Mouse (Mus musculus) megakaryocyte progenitor cell, adult 5-6 weeks (primary cell): Measurements from ENCODE around the gene Syt15. TPM values are rescaled to one million over a fixed set of nuclear protein-coding genes. Genes with fewer than 3 reads are reported as not detected.
"Not testable (repeated sequence)": the region's sequence is repeated elsewhere in the genome, so short reads cannot be mapped to it uniquely, and the experiment has no call there.

Source experiments
- ATAC-seq: replicated peaks from 2 replicates; pipeline ENCODE4 v1.8.0; 2016; ENCODE audit warnings: mild to moderate bottlenecking, moderate TSS enrichment, inconsistent platforms; ENCODE audit not compliant: poor library complexity
- total RNA-seq, 2 experiments: library from RNA; stranded (forward) in 1 of 2; stranded (reverse) in 1 of 2; fragments of 157-497, 149-512 nt in 1 of 2; fragments of 200-1000 nt in 1 of 2; gene quantifications; 2 replicates each; pipeline versions ENCODE4 v1.2.3 to v1.2.4; 2015 to 2017

The Syt15 gene
- total RNA-seq, 2 experiments from 2014 or later: not detected

- ATAC-seq: no peak
Observed at GRCm38 (mm10) chr14:34226566-34226965, 7.2 kb downstream of the Syt15 start.

- no peak for ATAC-seq
Observed at GRCm38 (mm10) chr14:34227981-34228380, 8.6 kb downstream of the Syt15 start.

- no peak for ATAC-seq
Observed at GRCm38 (mm10) chr14:34228830-34229506, 9.6 kb downstream of the Syt15 start.

- no peak for ATAC-seq
Observed at GRCm38 (mm10) chr14:34232340-34232739, 12.9 kb downstream of the Syt15 start.

- no peak for ATAC-seq
Observed at GRCm38 (mm10) chr14:34232866-34233680, 13.7 kb downstream of the Syt15 start.

- ATAC-seq: no peak
Observed at GRCm38 (mm10) chr14:34233846-34234245, 14.5 kb downstream of the Syt15 start.

- ATAC-seq: peak; percentile 100
Observed at GRCm38 (mm10) chr14:34234630-34235380, 15.4 kb downstream of the Syt15 start.

- no peak for ATAC-seq
Observed at GRCm38 (mm10) chr14:34240263-34240662, 20.9 kb downstream of the Syt15 start.

GRCm38 (mm10) chr14:34240676-34241075 is 21.3 kb downstream of the Syt15 start:
- no peak for ATAC-seq

GRCm38 (mm10) chr14:34252470-34253145 is 33.2 kb downstream of the Syt15 start:
- no peak for ATAC-seq

GRCm38 (mm10) chr14:34253261-34253660 is 33.9 kb downstream of the Syt15 start:
- no peak for ATAC-seq

GRCm38 (mm10) chr14:34258525-34258924 is 39.1 kb downstream of the Syt15 start:
- not testable (repeated sequence) for ATAC-seq

GRCm38 (mm10) chr14:34268046-34268445 is 48.7 kb downstream of the Syt15 start:
- no peak for ATAC-seq

- ATAC-seq: peak; percentile 71
Observed at GRCm38 (mm10) chr14:34273280-34273679, 53.9 kb downstream of the Syt15 start.

GRCm38 (mm10) chr14:34274141-34274540 is 54.7 kb downstream of the Syt15 start:
- ATAC-seq: no peak

GRCm38 (mm10) chr14:34275225-34275624 is 55.8 kb downstream of the Syt15 start:
- no peak for ATAC-seq

GRCm38 (mm10) chr14:34279726-34280125 is 60.3 kb downstream of the Syt15 start:
- ATAC-seq: no peak
